Mouse (Mus musculus): Measurements from ENCODE around the gene Tmem41b.

GRCm38 (mm10) chr7:109922889-109923288, 63.8 kb downstream of the Tmem41b start:
- TF ChIP-seq EP300 (IDR thresholded peaks at IDR 0.05; ENCODE audit: low read depth) (no peak), CTCF (IDR thresholded peaks at IDR 0.05; ENCODE audit: low read depth) (no peak)
